Mouse (Mus musculus) bone marrow macrophage, adult 2 months (primary cell): ENCODE data around the gene Sprr1a. TPM values are rescaled to one million over a fixed set of nuclear protein-coding genes. Genes with fewer than 3 reads are reported as not detected.

Experiments
- H3K27ac ChIP-seq: 2 replicates; pipeline ENCODE4 v1.5.1; 2012; ENCODE audit warnings: low read depth, low read length; ENCODE audit not compliant: insufficient read depth
- H3K4me1 ChIP-seq: 2 replicates; pipeline ENCODE4 v1.6.1; 2012; ENCODE audit warnings: low read length; ENCODE audit not compliant: control insufficient read depth, insufficient read depth
- H3K4me3 ChIP-seq: 2 replicates; pipeline ENCODE4 v1.5.1; 2012; ENCODE audit warnings: mild to moderate bottlenecking, low read length, moderate library complexity; ENCODE audit not compliant: insufficient read depth
- CTCF ChIP-seq: IDR thresholded peaks from 2 replicates; pipeline ENCODE4 v1.5.1; 2012; ENCODE audit warnings: low read depth, mild to moderate bottlenecking, low read length, moderate library complexity
- POLR2A ChIP-seq: IDR thresholded peaks from 2 replicates; pipeline ENCODE4 v1.6.1; 2012; ENCODE audit warnings: mild to moderate bottlenecking, low read depth, low read length, borderline replicate concordance
- polyA plus RNA-seq: library from polyadenylated mRNA; stranded (reverse); fragments of >200 nt; gene quantifications from 2 replicates; pipeline ENCODE4 v1.2.4, GENCODE M21; 2012; ENCODE audit not compliant: missing spikeins, insufficient read depth, insufficient read length

The Sprr1a gene
- polyA plus RNA-seq, 1 experiment, result not detected

- Histone ChIP-seq H3K27ac (no peak overlapping the region), H3K4me1 (no peaks in the 10 kb centered on the region)
- no peak for TF ChIP-seq POLR2A
- no peak for TF ChIP-seq CTCF
These were observed 19.1 kb downstream of the Sprr1a start for GRCm38 (mm10) chr3:92466576-92466975.

GRCm38 (mm10) chr3:92458620-92459019 is 27.1 kb downstream of the Sprr1a start, which contains the start of gene Sprr3:
Gene Sprr3, minus strand, starts transcription at chr3:92458720.
- TF ChIP-seq POLR2A (no peak), CTCF (no peak)

More at GRCm38 (mm10) chr3:92466576-92466975, 19.1 kb downstream of the Sprr1a start:
- H3K4me3 ChIP-seq, result no peak overlapping the region

GRCm38 (mm10) chr3:92455151-92455550 is 30.5 kb downstream of the Sprr1a start:
- Histone ChIP-seq H3K4me3 (no peak overlapping the region), H3K4me1 (no peaks in the 10 kb centered on the region), H3K27ac (no peak overlapping the region)
- no peak for TF ChIP-seq POLR2A
- no peak for TF ChIP-seq CTCF

More at GRCm38 (mm10) chr3:92458620-92459019, 27.1 kb downstream of the Sprr1a start, which contains the start of gene Sprr3:
- Histone ChIP-seq H3K4me1 (no peaks in the 10 kb centered on the region), H3K27ac (no peak within 1 kb of the TSS), H3K4me3 (no peak within 1 kb of the TSS)

- no peaks in the 10 kb centered on the region for H3K4me1 ChIP-seq
These were observed 45.5 kb downstream of the Sprr1a start for GRCm38 (mm10) chr3:92440177-92440576.

GRCm38 (mm10) chr3:92438689-92439088 is 47.0 kb downstream of the Sprr1a start, which contains the start of gene Sprr1b:
Gene Sprr1b, minus strand, starts transcription at chr3:92438789.
- Histone ChIP-seq H3K4me1 (no peaks in the 10 kb centered on the region), H3K27ac (no peak within 1 kb of the TSS), H3K4me3 (no peak within 1 kb of the TSS)
- no peak for TF ChIP-seq POLR2A
- TF ChIP-seq CTCF, result no peak

More at GRCm38 (mm10) chr3:92440177-92440576, 45.5 kb downstream of the Sprr1a start:
- Histone ChIP-seq H3K4me3 (no peak overlapping the region), H3K27ac (no peak overlapping the region)
- TF ChIP-seq POLR2A (no peak), CTCF (no peak)

Other genes with a start within 250 kb of the Sprr1a start
- not detected in 2 replicates for gene Sprr2a3, start 200.5 kb downstream of the Sprr1a start, polyA plus RNA-seq
- gene Sprr2b, start 169.3 kb downstream of the Sprr1a start, polyA plus RNA-seq, result not detected in 2 replicates
- gene Sprr2d, start 146.8 kb downstream of the Sprr1a start, polyA plus RNA-seq, result not detected in 2 replicates
- gene Sprr2e, start 133.8 kb downstream of the Sprr1a start, polyA plus RNA-seq, result not detected in 2 replicates
- not detected in 2 replicates for gene Sprr2f, start 120.7 kb downstream of the Sprr1a start, polyA plus RNA-seq
- not detected in 2 replicates for gene Sprr2h, start 100.2 kb downstream of the Sprr1a start, polyA plus RNA-seq
- gene Sprr2i, start 77.9 kb downstream of the Sprr1a start, polyA plus RNA-seq, result not detected in 2 replicates
- not detected in 2 replicates for gene Sprr2j-ps, start 67.8 kb downstream of the Sprr1a start, polyA plus RNA-seq
- 4.2 and 17.1 TPM in 2 replicates for gene Gm9774, start 56.5 kb downstream of the Sprr1a start, polyA plus RNA-seq
- gene Sprr2k, start 53.3 kb downstream of the Sprr1a start, polyA plus RNA-seq, result not detected in 2 replicates
- not detected in 2 replicates for gene Sprr1b, start 47.1 kb downstream of the Sprr1a start, polyA plus RNA-seq
- not detected in 2 replicates for gene Sprr3, start 27.2 kb downstream of the Sprr1a start, polyA plus RNA-seq
- gene Sprr4, start 14.6 kb upstream of the Sprr1a start, polyA plus RNA-seq, result not detected in 2 replicates
- gene 2310046K23Rik, start 48.6 kb upstream of the Sprr1a start, polyA plus RNA-seq, result not detected in 2 replicates
- gene Ivl, start 87.8 kb upstream of the Sprr1a start, polyA plus RNA-seq, result not detected in 2 replicates
- not detected in 2 replicates for gene Smcp, start 103.1 kb upstream of the Sprr1a start, polyA plus RNA-seq
- gene 2210017I01Rik, start 121.6 kb upstream of the Sprr1a start, polyA plus RNA-seq, result not detected in 2 replicates
- gene Lce6a, start 135.8 kb upstream of the Sprr1a start, polyA plus RNA-seq, result not detected in 2 replicates
- gene Lce1a1, start 162.4 kb upstream of the Sprr1a start, polyA plus RNA-seq, result not detected in 2 replicates
- gene Lce1b, start 171.0 kb upstream of the Sprr1a start, polyA plus RNA-seq, result not detected in 2 replicates
- not detected in 2 replicates for gene Lce1a2, start 184.4 kb upstream of the Sprr1a start, polyA plus RNA-seq
- gene Lce1c, start 193.4 kb upstream of the Sprr1a start, polyA plus RNA-seq, result not detected in 2 replicates
- gene Lce1d, start 201.3 kb upstream of the Sprr1a start, polyA plus RNA-seq, result not detected in 2 replicates
- gene Lce1e, start 223.2 kb upstream of the Sprr1a start, polyA plus RNA-seq, result not detected in 2 replicates
- not detected in 2 replicates for gene Lce1f, start 234.5 kb upstream of the Sprr1a start, polyA plus RNA-seq